Mouse (Mus musculus): Measurements from ENCODE around the gene Polr3b.

The Polr3b gene

GRCm38 (mm10) chr10:84773889-84774288, 151.8 kb downstream of the Polr3b start:
- no peak for DNase-seq

GRCm38 (mm10) chr10:84774573-84774972, 152.5 kb downstream of the Polr3b start:
- no peak for DNase-seq

Data from cerebellum, adult 9-10 months (tissue).